Mouse (Mus musculus) C2C12 (cell line): Measurements from ENCODE around the gene Kcnk10.

Source experiments
- CTCF ChIP-seq: IDR thresholded peaks from one replicate; pipeline ENCODE4 v1.5.1; 2011; ENCODE audit not compliant: control insufficient read depth, insufficient read depth, insufficient read length
- MAX ChIP-seq: IDR thresholded peaks from one replicate; pipeline ENCODE4 v1.6.1; 2011; ENCODE audit warnings: mild to moderate bottlenecking, control low read depth
- MYOD1 ChIP-seq: IDR thresholded peaks from one replicate; pipeline ENCODE4 v1.6.1; 2011; ENCODE audit warnings: low read depth; ENCODE audit not compliant: control insufficient read depth, insufficient read length
- MYOG ChIP-seq: IDR thresholded peaks from one replicate; pipeline ENCODE4 v1.6.1; 2011; ENCODE audit not compliant: control insufficient read depth, insufficient read length; ENCODE audit errors: extremely low read depth

DNA sequence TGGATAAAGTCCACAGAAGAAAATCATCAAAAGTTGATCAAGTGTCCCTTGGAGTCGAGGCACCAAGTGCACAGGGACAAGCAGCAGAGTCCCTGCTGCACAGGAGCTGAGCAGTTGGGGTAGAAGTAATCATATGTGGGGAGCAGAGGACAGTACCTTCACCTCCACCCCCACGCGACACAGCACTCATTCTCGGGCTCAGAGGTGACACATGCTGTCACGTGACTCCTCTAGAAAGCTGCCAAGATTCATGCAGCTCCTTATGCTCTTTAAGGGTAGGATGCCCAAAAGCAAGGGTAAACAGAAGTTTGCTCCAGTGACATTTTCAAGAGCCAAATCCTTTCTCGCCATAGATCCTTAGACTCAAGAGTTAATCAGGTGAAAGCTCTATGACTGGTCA lies 42.1 kb downstream of the Kcnk10 start:
- TF ChIP-seq CTCF = no peak
- TF ChIP-seq MAX = no peak
- TF ChIP-seq MYOD1 = no peak
- TF ChIP-seq MYOG = no peak
